Mouse (Mus musculus): Measurements from ENCODE around the gene Ank. TPM values are rescaled to one million over a fixed set of nuclear protein-coding genes. Genes with fewer than 3 reads are reported as not detected.

The Ank gene
- total and polyA plus RNA-seq, 2 experiments from 2014 or later, result 15.8 to 28.4 TPM

GRCm38 (mm10) chr15:27629800-27630600 lies 163.5 kb downstream of the Ank start:
- H3K4me1 ChIP-seq (ENCODE audit: insufficient read depth, low read length), result peaks cover 15% of the 10 kb centered on the region; the same call in 1 of the 2 replicates
- TF ChIP-seq CTCF (IDR thresholded peaks at IDR 0.05), result no peak
- peak; percentile 78 for ATAC-seq (ENCODE audit: low FRiP score)
- peak overlapping the region; percentile 74 for H3K9ac ChIP-seq (replicated peaks; ENCODE audit: low read length, poor library complexity, severe bottlenecking)
- 2% methylated on average over 49 of the region's 53 CpGs for WGBS
- peak overlapping the region; percentile 59; the same call in 1 of the 2 replicates for H3K27ac ChIP-seq (ENCODE audit: low read depth, low read length)
- peak overlapping the region; percentile 94 for H3K4me3 ChIP-seq (ENCODE audit: low read depth, low read length)
- H3K4me2 ChIP-seq (ENCODE audit: low read depth, low read length, poor library complexity, severe bottlenecking), result peak overlapping the region; percentile 89
- H3K27me3 ChIP-seq (ENCODE audit: insufficient read depth, low read length), result no peaks in the 10 kb centered on the region
- 0 out of 2 replicates have a peak, but pooled peaks cover 5% of the 10 kb centered on the region for H3K36me3 ChIP-seq (ENCODE audit: insufficient read depth, low read length)
- no peaks in the 10 kb centered on the region for H3K9me3 ChIP-seq (ENCODE audit: low read length)
- no peak for DNase-seq (ENCODE audit: low spot score)

GRCm38 (mm10) chr15:27630601-27631383 lies 164.3 kb downstream of the Ank start, which contains the start of gene Otulin:
Gene Otulin, minus strand, starts transcription at chr15:27630693.
- H3K9ac ChIP-seq (replicated peaks; ENCODE audit: low read length, poor library complexity, severe bottlenecking), result peak within 1 kb of the TSS; percentile 74
- no peaks in the 10 kb centered on the region for H3K27me3 ChIP-seq (ENCODE audit: insufficient read depth, low read length)
- no peaks in the 10 kb centered on the region for H3K9me3 ChIP-seq (ENCODE audit: low read length)
- 0 out of 2 replicates have a peak, but pooled peaks have one; percentile 15 for TF ChIP-seq CTCF (IDR thresholded peaks at IDR 0.05)
- 0 out of 2 replicates have a peak, but pooled peaks cover 4% of the 10 kb centered on the region for H3K36me3 ChIP-seq (ENCODE audit: insufficient read depth, low read length)
- whole genome bisulfite sequencing, result 5% methylated on average over 50 of the region's 56 CpGs
- DNase-seq (ENCODE audit: low spot score) (peak; percentile 98), ATAC-seq (ENCODE audit: low FRiP score) (peak; percentile 98)
- peak within 1 kb of the TSS; percentile 89 for H3K4me2 ChIP-seq (ENCODE audit: low read depth, low read length, poor library complexity, severe bottlenecking)
- H3K4me1 ChIP-seq (ENCODE audit: insufficient read depth, low read length), result peaks cover 15% of the 10 kb centered on the region; the same call in 1 of the 2 replicates
- H3K27ac ChIP-seq (ENCODE audit: low read depth, low read length), result peak within 1 kb of the TSS; percentile 59; the same call in 1 of the 2 replicates
- H3K4me3 ChIP-seq (ENCODE audit: low read depth, low read length), result peak within 1 kb of the TSS; percentile 94

GRCm38 (mm10) chr15:27633941-27634900 lies 167.7 kb downstream of the Ank start:
- Histone ChIP-seq H3K36me3 (ENCODE audit: insufficient read depth, low read length) (no peaks in the 10 kb centered on the region), H3K9ac (replicated peaks; ENCODE audit: low read length, poor library complexity, severe bottlenecking) (no peak overlapping the region), H3K27me3 (ENCODE audit: insufficient read depth, low read length) (no peaks in the 10 kb centered on the region), H3K27ac (ENCODE audit: low read depth, low read length) (no peak overlapping the region), H3K4me2 (ENCODE audit: low read depth, low read length, poor library complexity, severe bottlenecking) (no peak overlapping the region), H3K4me1 (ENCODE audit: insufficient read depth, low read length) (peaks cover 11% of the 10 kb centered on the region; the same call in 1 of the 2 replicates), H3K9me3 (ENCODE audit: low read length) (no peaks in the 10 kb centered on the region), H3K4me3 (ENCODE audit: low read depth, low read length) (no peak overlapping the region)
- no peak for ATAC-seq (ENCODE audit: low FRiP score)
- 67% methylated on average over 8 of the region's 8 CpGs for WGBS
- no peak for TF ChIP-seq CTCF (IDR thresholded peaks at IDR 0.05)
- no peak for DNase-seq (ENCODE audit: low spot score)

- H3K27ac ChIP-seq (ENCODE audit: low read depth, low read length), result no peak overlapping the region
- H3K27me3 ChIP-seq (ENCODE audit: insufficient read depth, low read length), result no peaks in the 10 kb centered on the region
- H3K4me2 ChIP-seq (ENCODE audit: low read depth, low read length, poor library complexity, severe bottlenecking), result no peak overlapping the region
- no peaks in the 10 kb centered on the region for H3K4me1 ChIP-seq (ENCODE audit: insufficient read depth, low read length)
- 61% methylated on average over 12 of the region's 12 CpGs for WGBS
- no peaks in the 10 kb centered on the region for H3K36me3 ChIP-seq (ENCODE audit: insufficient read depth, low read length)
- TF ChIP-seq CTCF (IDR thresholded peaks at IDR 0.05), result no peak
- no peak overlapping the region for H3K4me3 ChIP-seq (ENCODE audit: low read depth, low read length)
- no peak for ATAC-seq (ENCODE audit: low FRiP score)
- H3K9me3 ChIP-seq (ENCODE audit: low read length), result no peaks in the 10 kb centered on the region
- H3K9ac ChIP-seq (replicated peaks; ENCODE audit: low read length, poor library complexity, severe bottlenecking), result no peak overlapping the region
- no peak for DNase-seq (ENCODE audit: low spot score)
Observed at GRCm38 (mm10) chr15:27641171-27641570, 174.7 kb downstream of the Ank start.

DNA sequence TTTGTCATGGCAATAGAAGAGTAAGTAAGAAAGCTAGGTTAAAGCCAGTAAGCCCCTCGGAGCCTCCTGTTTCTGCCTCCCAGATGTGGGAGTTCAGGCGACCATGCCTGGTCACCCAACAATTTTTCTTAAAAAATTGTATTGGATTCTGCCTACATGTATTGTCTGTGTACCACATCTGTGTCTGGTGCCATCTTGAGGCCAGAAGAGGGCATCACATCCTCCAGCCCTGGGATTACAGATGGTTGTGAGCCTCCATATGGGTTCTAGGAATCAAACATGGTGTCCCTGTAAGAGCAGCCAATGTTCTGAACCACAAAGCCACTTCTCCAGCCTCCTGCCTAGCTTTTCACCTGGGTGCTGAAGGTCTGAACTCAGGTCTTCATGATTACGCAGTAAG lies 176.4 kb downstream of the Ank start:
- Histone ChIP-seq H3K9ac (replicated peaks; ENCODE audit: low read length, poor library complexity, severe bottlenecking) (no peak overlapping the region), H3K27me3 (ENCODE audit: insufficient read depth, low read length) (no peaks in the 10 kb centered on the region), H3K4me3 (ENCODE audit: low read depth, low read length) (no peak overlapping the region), H3K36me3 (ENCODE audit: insufficient read depth, low read length) (no peaks in the 10 kb centered on the region), H3K4me2 (ENCODE audit: low read depth, low read length, poor library complexity, severe bottlenecking) (no peak overlapping the region), H3K27ac (ENCODE audit: low read depth, low read length) (no peak overlapping the region), H3K9me3 (ENCODE audit: low read length) (no peaks in the 10 kb centered on the region), H3K4me1 (ENCODE audit: insufficient read depth, low read length) (no peaks in the 10 kb centered on the region)
- 96% methylated on average over 3 of the region's 3 CpGs for WGBS
- peak; percentile 64 for TF ChIP-seq CTCF (IDR thresholded peaks at IDR 0.05)
- ATAC-seq (ENCODE audit: low FRiP score) (no peak), DNase-seq (ENCODE audit: low spot score) (no peak)

Small RNA genes within 50 kb of the gene (microRNA-seq; reads per million reads assigned to microRNA genes)
- not detected for gene Mir7117 (ENCODE audit: borderline number of aligned reads)

Other genes starting within 250 kb of the Ank start
- 17.8 and 24.7 TPM in 2 replicates for gene Otulin, start 164.0 kb downstream of the Ank start, total RNA-seq (2014; rRNA removed)
- 19.6 and 23.9 TPM in 2 replicates for gene Otulin, start 164.0 kb downstream of the Ank start, polyA plus RNA-seq (2015; fragmentation: Nextera tagmentation; extraction: Ambion mirVana)
- gene Otulinl, start 214.9 kb downstream of the Ank start, total RNA-seq (2014; rRNA removed), result 6.2 and 6.4 TPM in 2 replicates
- gene Otulinl, start 214.9 kb downstream of the Ank start, polyA plus RNA-seq (2015; fragmentation: Nextera tagmentation; extraction: Ambion mirVana), result 13.0 and 14.9 TPM in 2 replicates